Mouse (Mus musculus) layer of hippocampus, postnatal 25 days (tissue): ENCODE measurements around the gene Hdgfl2. TPM values are rescaled to one million over a fixed set of nuclear protein-coding genes. Genes with fewer than 3 reads are reported as not detected.
"Not testable (repeated sequence)": the region's sequence is repeated elsewhere in the genome, so short reads cannot be mapped to it uniquely, and the experiment has no call there.

Source experiments
- DNase-seq, 2 experiments: peaks; one replicate each; pipeline ENCODE4 v3.0.0; 2022; ENCODE audit warnings: mixed read lengths in 2 of 2, low spot score in 1 of 2; ENCODE audit errors: extremely low spot score in 1 of 2
- total RNA-seq, 2 experiments: library from RNA; stranded (reverse); gene quantifications; 2 replicates each; pipeline ENCODE4 v1.2.3; 2021

Hdgfl2 gene
- total RNA-seq, 2 experiments from 2014 or later = 96.4 to 126 TPM

- no peak for DNase-seq
Measured at GRCm38 (mm10) chr17:56057381-56058120, 21.9 kb upstream of the Hdgfl2 start.

GRCm38 (mm10) chr17:56062081-56062480, 17.4 kb upstream of the Hdgfl2 start:
- no peak for DNase-seq

GRCm38 (mm10) chr17:56065715-56066114, 13.7 kb upstream of the Hdgfl2 start:
- DNase-seq = not testable (repeated sequence)

GRCm38 (mm10) chr17:56066451-56066850, 13.0 kb upstream of the Hdgfl2 start:
- no peak for DNase-seq

GRCm38 (mm10) chr17:56069066-56069465, 10.4 kb upstream of the Hdgfl2 start:
- DNase-seq = no peak

- no peak for DNase-seq
Measured at GRCm38 (mm10) chr17:56071126-56071525, 8.3 kb upstream of the Hdgfl2 start.

GRCm38 (mm10) chr17:56072243-56072642, 7.2 kb upstream of the Hdgfl2 start:
- no peak for DNase-seq

GRCm38 (mm10) chr17:56074097-56074826, 5.2 kb upstream of the Hdgfl2 start:
- DNase-seq = peak in 1 of 2 experiments; percentile 56

- DNase-seq = peak; percentile 91 to 96
Measured at GRCm38 (mm10) chr17:56074827-56075208, 4.6 kb upstream of the Hdgfl2 start, which contains the start of gene Ubxn6. Gene Ubxn6 (minus strand): TSS chr17:56075028.

- no peak for DNase-seq
Measured at GRCm38 (mm10) chr17:56077523-56077922, 1.9 kb upstream of the Hdgfl2 start.

GRCm38 (mm10) chr17:56078361-56078760, 1.1 kb upstream of the Hdgfl2 start:
- not testable (repeated sequence) for DNase-seq

GRCm38 (mm10) chr17:56079921-56080320, 487 bp downstream of the Hdgfl2 start:
- no peak for DNase-seq

GRCm38 (mm10) chr17:56080781-56081585, 1.5 kb downstream of the Hdgfl2 start:
- peak in 1 of 2 experiments; percentile 38 for DNase-seq

GRCm38 (mm10) chr17:56092312-56092711, 12.9 kb downstream of the Hdgfl2 start:
- DNase-seq = no peak

- no peak for DNase-seq
Measured at GRCm38 (mm10) chr17:56092794-56093193, 13.4 kb downstream of the Hdgfl2 start.

GRCm38 (mm10) chr17:56096883-56097282, 17.4 kb downstream of the Hdgfl2 start:
- no peak for DNase-seq

GRCm38 (mm10) chr17:56098180-56098579, 18.7 kb downstream of the Hdgfl2 start:
- DNase-seq = no peak

GRCm38 (mm10) chr17:56098711-56099572, 19.5 kb downstream of the Hdgfl2 start:
- DNase-seq = no peak

GRCm38 (mm10) chr17:56100811-56101210, 21.4 kb downstream of the Hdgfl2 start:
- DNase-seq = no peak

GRCm38 (mm10) chr17:56102158-56102557, 22.7 kb downstream of the Hdgfl2 start:
- DNase-seq = no peak
